Mouse (Mus musculus): ENCODE measurements around the gene Wdr73. TPM values are rescaled to one million over a fixed set of nuclear protein-coding genes. Genes with fewer than 3 reads are reported as not detected.
A peak's percentile ranks its signal among the peaks of the same experiment; 100 is the strongest.
"Not testable (repeated sequence)": the region's sequence is repeated elsewhere in the genome, so short reads cannot be mapped to it uniquely, and the experiment has no call there.

The Wdr73 gene
- 9.3 and 10.7 TPM in 2 replicates for polyA plus RNA-seq (2012; ENCODE audit: insufficient read depth, insufficient read length, missing spikeins)

DNA sequence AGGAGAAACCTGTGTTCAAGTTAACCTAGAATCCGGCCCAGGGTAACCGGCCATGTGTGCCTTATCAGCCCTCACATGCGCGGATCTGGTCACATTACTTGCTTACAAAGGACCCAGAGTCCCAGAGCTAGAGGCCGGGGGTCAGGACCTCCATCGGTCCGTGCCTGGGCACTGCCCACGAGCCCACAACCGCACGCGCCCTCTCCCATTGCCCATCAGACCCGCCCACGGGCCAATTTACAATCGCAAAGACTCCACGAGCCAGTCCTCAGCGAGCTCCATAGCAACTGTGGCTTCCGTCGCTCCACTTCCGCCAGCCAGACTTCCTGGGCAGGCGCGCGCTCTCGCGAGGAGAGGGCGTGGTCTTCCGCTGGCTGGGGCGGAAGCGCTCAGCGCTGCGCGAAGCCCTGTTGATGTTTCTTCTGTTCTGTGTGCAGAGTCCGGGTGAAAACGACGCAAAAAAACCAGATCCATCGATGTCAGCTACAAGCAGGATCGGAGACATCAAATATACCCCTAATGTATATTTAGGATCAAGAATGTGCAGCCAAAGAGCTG, at the start of gene Wdr73:
Gene Wdr73, minus strand, starts transcription at position 326 of the 558 bp plus-strand sequence.
- peaks cover 18% of the 10 kb centered on the region for H3K4me1 ChIP-seq (ENCODE audit: control insufficient read depth, insufficient read depth, low read length)
- H3K27ac ChIP-seq (ENCODE audit: insufficient read depth, low read depth, low read length), result peak within 1 kb of the TSS; percentile 71
- H3K4me3 ChIP-seq (ENCODE audit: insufficient read depth, low read length), result peak within 1 kb of the TSS; percentile 87
- TF ChIP-seq POLR2A (IDR thresholded peaks at IDR 0.05; ENCODE audit: borderline replicate concordance, low read depth, low read length), result no peak
- no peak for TF ChIP-seq CTCF (IDR thresholded peaks at IDR 0.05; ENCODE audit: low read depth, low read length)

- Histone ChIP-seq H3K4me1 (ENCODE audit: control insufficient read depth, insufficient read depth, low read length) (peaks cover 16% of the 10 kb centered on the region), H3K4me3 (ENCODE audit: insufficient read depth, low read length) (peak within 1 kb of the TSS; percentile 98), H3K27ac (ENCODE audit: insufficient read depth, low read depth, low read length) (peak within 1 kb of the TSS; percentile 91)
- TF ChIP-seq POLR2A (IDR thresholded peaks at IDR 0.05; ENCODE audit: borderline replicate concordance, low read depth, low read length) (no peak; the same call in 1 of the 2 replicates), CTCF (IDR thresholded peaks at IDR 0.05; ENCODE audit: low read depth, low read length) (no peak)
These were observed 46.6 kb upstream of the Wdr73 start, which contains the start of gene Sec11a for GRCm38 (mm10) chr7:80947445-80948350. TSS of gene Sec11a (minus strand) at chr7:80947780.

- H3K4me3 ChIP-seq (ENCODE audit: insufficient read depth, low read length), result no peak overlapping the region
- peaks cover 10% of the 10 kb centered on the region; the same call in 1 of the 2 replicates for H3K4me1 ChIP-seq (ENCODE audit: control insufficient read depth, insufficient read depth, low read length)
- TF ChIP-seq CTCF (IDR thresholded peaks at IDR 0.05; ENCODE audit: low read depth, low read length) (no peak), POLR2A (IDR thresholded peaks at IDR 0.05; ENCODE audit: borderline replicate concordance, low read depth, low read length) (no peak)
- H3K27ac ChIP-seq (ENCODE audit: insufficient read depth, low read depth, low read length), result no peak overlapping the region
These were observed 38.7 kb upstream of the Wdr73 start for GRCm38 (mm10) chr7:80939808-80940207.

DNA sequence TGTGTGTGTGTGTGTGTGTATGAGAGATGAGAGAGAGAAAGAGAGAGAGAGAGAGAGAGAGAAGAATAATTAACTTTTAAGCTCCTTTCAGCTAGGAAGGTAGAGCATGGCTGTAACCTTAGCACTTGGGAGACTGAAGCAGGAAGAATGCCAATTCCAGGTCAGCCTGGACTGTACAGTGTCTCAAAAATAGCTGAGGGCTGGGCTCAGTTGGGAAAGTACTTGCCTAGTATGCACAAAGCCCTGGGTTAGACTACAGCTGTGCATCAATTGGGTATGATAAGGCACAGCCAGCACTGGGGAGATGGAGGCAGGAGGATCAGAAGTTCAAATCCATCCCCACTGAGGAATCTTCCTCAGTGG, 36.2 kb upstream of the Wdr73 start:
- H3K4me3 ChIP-seq (ENCODE audit: insufficient read depth, low read length); H3K4me1 ChIP-seq (ENCODE audit: control insufficient read depth, insufficient read depth, low read length); H3K27ac ChIP-seq (ENCODE audit: insufficient read depth, low read depth, low read length): not testable (repeated sequence)

DNA sequence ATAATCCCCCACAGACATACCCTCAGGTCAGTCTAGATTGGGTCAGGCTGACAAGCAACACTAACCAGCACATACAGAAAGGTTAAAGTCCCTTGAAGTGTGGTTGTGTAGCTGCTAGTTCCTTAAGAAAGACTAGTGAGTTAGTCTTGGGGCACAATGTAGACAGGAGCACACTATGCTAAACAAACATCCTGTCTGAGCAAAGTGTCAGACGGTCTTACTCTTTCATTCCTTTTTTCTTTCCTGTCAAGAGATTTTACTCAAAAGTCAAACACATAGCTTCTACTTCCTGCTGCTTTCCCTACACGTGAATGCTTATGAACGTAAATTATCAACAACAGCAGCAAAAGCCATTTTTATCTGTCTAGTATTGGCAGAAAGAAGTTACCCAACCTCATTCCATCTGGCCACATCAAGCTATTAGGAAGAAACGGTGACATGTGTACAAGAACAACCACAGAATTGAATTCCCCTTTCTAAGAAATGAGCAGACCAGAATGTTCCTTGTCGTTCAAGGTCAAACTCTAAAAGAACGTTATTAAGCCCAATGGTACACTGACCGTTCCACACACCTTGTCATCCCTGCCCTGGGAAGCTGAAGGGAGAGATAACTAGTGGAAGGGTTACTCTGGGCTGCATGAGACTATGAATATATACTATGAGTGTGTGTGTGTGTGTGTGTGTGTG, 35.7 kb upstream of the Wdr73 start:
- H3K4me3 ChIP-seq (ENCODE audit: insufficient read depth, low read length); H3K27ac ChIP-seq (ENCODE audit: insufficient read depth, low read depth, low read length); H3K4me1 ChIP-seq (ENCODE audit: control insufficient read depth, insufficient read depth, low read length): not testable (repeated sequence)

DNA sequence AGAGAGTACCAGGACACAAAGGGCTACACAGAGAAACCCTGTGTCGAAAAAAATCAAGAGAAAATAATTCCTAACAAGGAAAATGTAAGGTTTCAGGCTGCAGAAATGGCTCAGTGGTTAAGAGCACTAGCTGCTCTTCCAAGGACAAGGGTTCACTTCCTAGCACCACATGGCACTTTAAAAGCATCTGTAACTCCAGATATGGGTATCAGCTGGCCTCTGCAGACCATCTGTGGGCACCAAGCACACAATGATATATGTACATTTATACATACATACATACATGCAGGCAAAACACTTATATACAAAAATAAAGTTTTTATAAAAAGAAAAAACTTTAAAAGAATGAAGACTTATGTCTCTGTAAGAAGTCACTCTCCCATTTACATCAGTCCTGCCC, 34.8 kb upstream of the Wdr73 start:
- Histone ChIP-seq H3K4me3 (ENCODE audit: insufficient read depth, low read length) (no peak overlapping the region), H3K4me1 (ENCODE audit: control insufficient read depth, insufficient read depth, low read length) (peaks cover 9% of the 10 kb centered on the region; the same call in 1 of the 2 replicates), H3K27ac (ENCODE audit: insufficient read depth, low read depth, low read length) (no peak overlapping the region)
- TF ChIP-seq POLR2A (IDR thresholded peaks at IDR 0.05; ENCODE audit: borderline replicate concordance, low read depth, low read length) (no peak), CTCF (IDR thresholded peaks at IDR 0.05; ENCODE audit: low read depth, low read length) (no peak)

DNA sequence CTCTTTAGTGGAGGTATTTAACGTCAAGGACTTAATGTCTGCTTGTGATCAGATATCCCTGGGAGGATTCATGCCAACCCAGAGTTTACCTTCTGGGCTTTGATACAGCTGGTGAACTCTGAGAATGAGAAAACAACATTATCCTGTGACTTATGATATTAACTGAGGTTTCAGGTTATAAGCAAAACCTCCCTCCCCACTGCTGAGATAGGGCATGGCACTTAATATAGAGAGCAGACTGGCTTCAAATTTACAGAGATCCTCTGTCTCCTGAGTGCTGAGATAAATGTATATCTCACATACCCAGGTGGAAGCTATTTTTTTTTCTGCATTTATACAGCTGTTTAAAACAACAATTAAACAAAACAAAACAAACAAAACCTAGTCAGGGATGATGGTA, 31.7 kb upstream of the Wdr73 start:
- Histone ChIP-seq H3K4me3 (ENCODE audit: insufficient read depth, low read length) (no peak overlapping the region), H3K4me1 (ENCODE audit: control insufficient read depth, insufficient read depth, low read length) (peaks cover 11% of the 10 kb centered on the region)
- TF ChIP-seq POLR2A (IDR thresholded peaks at IDR 0.05; ENCODE audit: borderline replicate concordance, low read depth, low read length), result no peak
- TF ChIP-seq CTCF (IDR thresholded peaks at IDR 0.05; ENCODE audit: low read depth, low read length), result no peak

GRCm38 (mm10) chr7:80931618-80932207, 30.6 kb upstream of the Wdr73 start:
- no peak overlapping the region for H3K4me3 ChIP-seq (ENCODE audit: insufficient read depth, low read length)
- peaks cover 9% of the 10 kb centered on the region for H3K4me1 ChIP-seq (ENCODE audit: control insufficient read depth, insufficient read depth, low read length)
- no peak overlapping the region for H3K27ac ChIP-seq (ENCODE audit: insufficient read depth, low read depth, low read length)
- TF ChIP-seq CTCF (IDR thresholded peaks at IDR 0.05; ENCODE audit: low read depth, low read length) (no peak), POLR2A (IDR thresholded peaks at IDR 0.05; ENCODE audit: borderline replicate concordance, low read depth, low read length) (no peak)

More for the DNA sequence above, 31.7 kb upstream of the Wdr73 start:
- H3K27ac ChIP-seq (ENCODE audit: insufficient read depth, low read depth, low read length), result no peak overlapping the region

DNA sequence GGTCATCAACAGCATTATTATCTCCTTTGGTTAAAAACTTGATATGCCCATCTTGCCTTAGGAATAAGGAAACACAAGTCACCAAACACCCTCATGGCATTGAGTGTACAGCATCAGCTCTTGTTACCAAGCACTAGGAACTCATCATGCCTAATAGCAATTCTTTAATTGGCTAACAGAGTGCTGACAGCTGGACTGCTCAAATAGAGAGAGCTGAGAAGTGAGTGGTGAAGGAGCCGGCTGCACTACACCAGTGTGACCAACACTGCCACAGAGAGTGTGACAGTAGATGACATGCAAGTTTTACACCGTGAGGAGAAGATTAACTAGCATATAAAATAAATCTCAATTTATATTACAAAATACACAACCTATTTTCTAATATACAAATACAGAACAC, 22.1 kb upstream of the Wdr73 start:
- H3K4me1 ChIP-seq (ENCODE audit: control insufficient read depth, insufficient read depth, low read length), result peaks cover 14% of the 10 kb centered on the region
- TF ChIP-seq CTCF (IDR thresholded peaks at IDR 0.05; ENCODE audit: low read depth, low read length), result no peak
- TF ChIP-seq POLR2A (IDR thresholded peaks at IDR 0.05; ENCODE audit: borderline replicate concordance, low read depth, low read length), result no peak
- H3K27ac ChIP-seq (ENCODE audit: insufficient read depth, low read depth, low read length), result no peak overlapping the region
- H3K4me3 ChIP-seq (ENCODE audit: insufficient read depth, low read length), result no peak overlapping the region

Measured in bone marrow macrophage, adult 2 months (primary cell).